ENCODE assay signal across 8 mouse cellular contexts in genomic region chr13:23739922-23740252, GRCm38 (mm10). TPM values are rescaled to one million over a fixed set of nuclear protein-coding genes. Genes with fewer than 3 reads are reported as not detected.
A peak's percentile ranks its signal among the peaks of the same experiment; 100 is the strongest.
DNase-seq lines count a peak whose midpoint lies in the region; ATAC-seq and TF ChIP-seq lines count a peak whose summit lies in the region.

No protein-coding gene starts in this region.

- no peak; the same call in 1 of the 2 replicates for ATAC-seq in heart, embryonic 12.5 days (ENCODE audit: insufficient number of reproducible peaks, low FRiP score)
- no peak for ATAC-seq in hindbrain, embryonic 11.5 days (ENCODE audit: low FRiP score)
- no peak for ATAC-seq in erythroid progenitor cell, adult 5-6 weeks (replicated peaks; ENCODE audit: low FRiP score, poor library complexity, severe bottlenecking)

- TF ChIP-seq POLR2A in ES-Bruce4 (IDR thresholded peaks at IDR 0.05; ENCODE audit: insufficient read depth, low read length), result no peak

- no peak for TF ChIP-seq CTCF in ES-Bruce4 (IDR thresholded peaks at IDR 0.05; ENCODE audit: low read depth, low read length)

- no peaks in the 10 kb centered on the region for H3K27me3 ChIP-seq in heart, embryonic 12.5 days (replicated peaks)
- H3K27me3 ChIP-seq in ES-Bruce4 (ENCODE audit: control insufficient read depth, insufficient read depth, low read length, poor library complexity, severe bottlenecking), result no peaks in the 10 kb centered on the region
- H3K27me3 ChIP-seq in hindbrain, embryonic 11.5 days (ENCODE audit: control insufficient read depth, insufficient read depth, low read length), result no peaks in the 10 kb centered on the region
- no peaks in the 10 kb centered on the region for H3K27me3 ChIP-seq in megakaryocyte, embryonic 14.5 days (replicated peaks)

- WGBS in heart, embryonic 12.5 days, result under 1% methylated on average over 14 of the region's 14 CpGs
- WGBS in hindbrain, embryonic 11.5 days, result 1% methylated on average over 14 of the region's 14 CpGs

- peak overlapping the region; percentile 68 for H3K4me3 ChIP-seq in heart, embryonic 12.5 days
- peak overlapping the region; percentile 74 for H3K4me3 ChIP-seq in ES-Bruce4 (ENCODE audit: low read depth, low read length)
- H3K4me3 ChIP-seq in hindbrain, embryonic 11.5 days (ENCODE audit: low read depth, low read length), result peak overlapping the region; percentile 57
- H3K4me3 ChIP-seq in megakaryocyte, embryonic 14.5 days (replicated peaks), result peak overlapping the region; percentile 95

- peaks cover 7% of the 10 kb centered on the region for H3K4me1 ChIP-seq in heart, embryonic 12.5 days (replicated peaks)
- no peaks in the 10 kb centered on the region for H3K4me1 ChIP-seq in ES-Bruce4 (ENCODE audit: control insufficient read depth, insufficient read depth, low read length)
- 0 out of 2 replicates have a peak, but pooled peaks cover 3% of the 10 kb centered on the region for H3K4me1 ChIP-seq in hindbrain, embryonic 11.5 days (replicated peaks; ENCODE audit: control insufficient read depth, insufficient read depth, low read length)
- peaks cover 35% of the 10 kb centered on the region for H3K4me1 ChIP-seq in megakaryocyte, embryonic 14.5 days

- no peaks in the 10 kb centered on the region for H3K9me3 ChIP-seq in heart, embryonic 12.5 days (replicated peaks)
- no peaks in the 10 kb centered on the region for H3K9me3 ChIP-seq in ES-Bruce4 (replicated peaks; ENCODE audit: control insufficient read depth, insufficient read depth, low read length, poor library complexity, severe bottlenecking)
- H3K9me3 ChIP-seq in hindbrain, embryonic 11.5 days (ENCODE audit: control insufficient read depth, low read length), result no peaks in the 10 kb centered on the region
- no peaks in the 10 kb centered on the region for H3K9me3 ChIP-seq in megakaryocyte, embryonic 14.5 days

- no peaks in the 10 kb centered on the region for H3K36me3 ChIP-seq in heart, embryonic 12.5 days
- no peaks in the 10 kb centered on the region for H3K36me3 ChIP-seq in ES-Bruce4 (ENCODE audit: control insufficient read depth, insufficient read depth, low read length, poor library complexity, severe bottlenecking)
- no peaks in the 10 kb centered on the region for H3K36me3 ChIP-seq in hindbrain, embryonic 11.5 days (ENCODE audit: control insufficient read depth, insufficient read depth, low read length)
- no peaks in the 10 kb centered on the region for H3K36me3 ChIP-seq in megakaryocyte, embryonic 14.5 days (replicated peaks; ENCODE audit: low read length)

- H3K9ac ChIP-seq in heart, embryonic 12.5 days, result peak overlapping the region; percentile 96
- H3K9ac ChIP-seq in ES-Bruce4 (ENCODE audit: low read depth, poor library complexity, severe bottlenecking), result peak overlapping the region; percentile 83
- peak overlapping the region; percentile 75 for H3K9ac ChIP-seq in hindbrain, embryonic 11.5 days (ENCODE audit: low read depth, low read length)

- DNase-seq in heart, adult 9 months (ENCODE audit: low spot score in 2 of 2), result no peak
- no peak for DNase-seq in hindbrain, embryonic 11.5 days (ENCODE audit: low spot score)
- DNase-seq in cerebellum, postnatal 14 days, result no peak
- no peak for DNase-seq in spleen, postnatal 4 days (ENCODE audit: low spot score in 2 of 2)

- peak overlapping the region; percentile 100 for H3K27ac ChIP-seq in heart, embryonic 12.5 days (ENCODE audit: poor library complexity, severe bottlenecking)
- H3K27ac ChIP-seq in ES-Bruce4 (ENCODE audit: insufficient read depth, low read length), result peak overlapping the region; percentile 90
- H3K27ac ChIP-seq in hindbrain, embryonic 11.5 days (ENCODE audit: low read depth, low read length), result peak overlapping the region; percentile 96

- TF ChIP-seq EP300 in ES-Bruce4 (IDR thresholded peaks at IDR 0.05; ENCODE audit: insufficient read depth, low read depth, low read length), result no peak

- peak overlapping the region; percentile 96 for H3K4me2 ChIP-seq in heart, embryonic 12.5 days
- H3K4me2 ChIP-seq in hindbrain, embryonic 11.5 days (replicated peaks; ENCODE audit: low read depth, low read length), result peak overlapping the region; percentile 96

RNA-seq across cellular contexts. Expression of gene Hist1h1c, which starts 1.3 kb away (rescaled TPM):
- 36.5 and 41.9 TPM in 2 replicates for polyA plus RNA-seq in heart, embryonic 12.5 days (2016; fragmentation: Nextera tagmentation; extraction: Ambion mirVana)
- 10.8 and 13.3 TPM in 2 replicates for polyA plus RNA-seq in ES-Bruce4 (2011; ENCODE audit: insufficient read depth, insufficient read length, low read depth, missing spikeins)
- polyA plus RNA-seq in hindbrain, embryonic 11.5 days (2014; fragmentation: Nextera tagmentation; extraction: Ambion mirVana), result 14.9 and 16.7 TPM in 2 replicates
- polyA plus RNA-seq in megakaryocyte, embryonic 14.5 days (2012; ENCODE audit: insufficient read depth, low replicate concordance), result 353 and 402 TPM in 2 replicates
- total RNA-seq in erythroid progenitor cell, adult 5-6 weeks (2015; ENCODE audit: low replicate concordance), result 527 and 533 TPM in 2 replicates
- total RNA-seq in erythroid progenitor cell, adult 5-6 weeks (2017; ENCODE audit: low replicate concordance), result 3,859 and 4,708 TPM in 2 replicates

RNA-seq across cellular contexts. Expression of gene Hist1h3c, which starts 5.5 kb away (rescaled TPM):
- 3.0 and 5.1 TPM in 2 replicates for polyA plus RNA-seq in heart, embryonic 12.5 days (2016; fragmentation: Nextera tagmentation; extraction: Ambion mirVana)
- polyA plus RNA-seq in ES-Bruce4 (2011; ENCODE audit: insufficient read depth, insufficient read length, low read depth, missing spikeins), result 3.6 and 8.6 TPM in 2 replicates
- 10.7 and 11.3 TPM in 2 replicates for polyA plus RNA-seq in hindbrain, embryonic 11.5 days (2014; fragmentation: Nextera tagmentation; extraction: Ambion mirVana)
- polyA plus RNA-seq in megakaryocyte, embryonic 14.5 days (2012; ENCODE audit: insufficient read depth, low replicate concordance), result 12.6 TPM in 1 of 2 replicates, not detected in the other
- total RNA-seq in erythroid progenitor cell, adult 5-6 weeks (2015; ENCODE audit: low replicate concordance), result 412 and 474 TPM in 2 replicates
- total RNA-seq in erythroid progenitor cell, adult 5-6 weeks (2017; ENCODE audit: low replicate concordance), result 1,335 and 2,217 TPM in 2 replicates

RNA-seq across cellular contexts. Expression of gene Hist1h2bb, which starts 6.6 kb away (rescaled TPM):
- polyA plus RNA-seq in heart, embryonic 12.5 days (2016; fragmentation: Nextera tagmentation; extraction: Ambion mirVana), result 0.88 and 1.4 TPM in 2 replicates
- polyA plus RNA-seq in ES-Bruce4 (2011; ENCODE audit: insufficient read depth, insufficient read length, low read depth, missing spikeins), result 9.8 and 11.5 TPM in 2 replicates
- 1.4 and 3.0 TPM in 2 replicates for polyA plus RNA-seq in hindbrain, embryonic 11.5 days (2014; fragmentation: Nextera tagmentation; extraction: Ambion mirVana)
- 7.4 TPM in 1 of 2 replicates, not detected in the other for polyA plus RNA-seq in megakaryocyte, embryonic 14.5 days (2012; ENCODE audit: insufficient read depth, low replicate concordance)
- total RNA-seq in erythroid progenitor cell, adult 5-6 weeks (2015; ENCODE audit: low replicate concordance), result 856 and 1,017 TPM in 2 replicates
- total RNA-seq in erythroid progenitor cell, adult 5-6 weeks (2017; ENCODE audit: low replicate concordance), result 7,682 and 13,399 TPM in 2 replicates

RNA-seq across cellular contexts. Expression of gene Hist1h2ab, which starts 11.0 kb away (rescaled TPM):
- polyA plus RNA-seq in heart, embryonic 12.5 days (2016; fragmentation: Nextera tagmentation; extraction: Ambion mirVana), result 16.7 and 20.9 TPM in 2 replicates
- polyA plus RNA-seq in ES-Bruce4 (2011; ENCODE audit: insufficient read depth, insufficient read length, low read depth, missing spikeins), result 11.9 and 17.9 TPM in 2 replicates
- 42.5 and 50.0 TPM in 2 replicates for polyA plus RNA-seq in hindbrain, embryonic 11.5 days (2014; fragmentation: Nextera tagmentation; extraction: Ambion mirVana)
- polyA plus RNA-seq in megakaryocyte, embryonic 14.5 days (2012; ENCODE audit: insufficient read depth, low replicate concordance), result 16.0 and 17.5 TPM in 2 replicates
- total RNA-seq in erythroid progenitor cell, adult 5-6 weeks (2015; ENCODE audit: low replicate concordance), result 222 and 372 TPM in 2 replicates
- total RNA-seq in erythroid progenitor cell, adult 5-6 weeks (2017; ENCODE audit: low replicate concordance), result 5,516 and 10,292 TPM in 2 replicates

RNA-seq across cellular contexts. Expression of gene Hist1h3b, which starts 12.2 kb away (rescaled TPM):
- polyA plus RNA-seq in heart, embryonic 12.5 days (2016; fragmentation: Nextera tagmentation; extraction: Ambion mirVana), result 3.4 and 3.5 TPM in 2 replicates
- 5.0 and 9.4 TPM in 2 replicates for polyA plus RNA-seq in ES-Bruce4 (2011; ENCODE audit: insufficient read depth, insufficient read length, low read depth, missing spikeins)
- 6.5 and 10.7 TPM in 2 replicates for polyA plus RNA-seq in hindbrain, embryonic 11.5 days (2014; fragmentation: Nextera tagmentation; extraction: Ambion mirVana)
- 9.9 and 14.5 TPM in 2 replicates for polyA plus RNA-seq in megakaryocyte, embryonic 14.5 days (2012; ENCODE audit: insufficient read depth, low replicate concordance)
- 1,233 and 1,450 TPM in 2 replicates for total RNA-seq in erythroid progenitor cell, adult 5-6 weeks (2015; ENCODE audit: low replicate concordance)
- total RNA-seq in erythroid progenitor cell, adult 5-6 weeks (2017; ENCODE audit: low replicate concordance), result 1,686 and 1,833 TPM in 2 replicates
